Mouse (Mus musculus) ES-E14 (cell line): Measurements from ENCODE around the gene Pigu. TPM values are rescaled to one million over a fixed set of nuclear protein-coding genes. Genes with fewer than 3 reads are reported as not detected.

Source experiments
- DNase-seq: peaks from one replicate; pipeline ENCODE4 v3.0.0-alpha.2; 2013; ENCODE audit warnings: low read depth, low spot score
- H3K27ac ChIP-seq: 2 replicates; pipeline ENCODE4 v1.5.1; 2012; ENCODE audit warnings: low read depth, mild to moderate bottlenecking, low read length, moderate library complexity, mixed read lengths; ENCODE audit not compliant: poor library complexity, insufficient read depth, severe bottlenecking
- H3K36me3 ChIP-seq: 2 replicates; pipeline ENCODE4 v1.6.1; 2012; ENCODE audit warnings: mild to moderate bottlenecking, low read length, moderate library complexity, mixed read lengths; ENCODE audit not compliant: control insufficient read depth, poor library complexity, insufficient read depth, severe bottlenecking
- H3K4me1 ChIP-seq, 2 experiments: fragments of 150-350 bp in 1 of 2; sonication (generic) in 1 of 2; 2 replicates each; pipeline ENCODE4 v1.6.1; 2012; ENCODE audit warnings: low read length in 2 of 2, mild to moderate bottlenecking in 1 of 2, mixed read lengths in 1 of 2; ENCODE audit not compliant: control insufficient read depth in 2 of 2, insufficient read depth in 2 of 2, poor library complexity in 1 of 2
- H3K4me3 ChIP-seq, 2 experiments: fragments of 150-350 bp in 1 of 2; sonication (generic) in 1 of 2; 2 replicates each; pipeline ENCODE4 v1.5.1; 2012; ENCODE audit warnings: low read length in 2 of 2, low read depth in 1 of 2, mild to moderate bottlenecking in 1 of 2, mixed read lengths in 1 of 2; ENCODE audit not compliant: insufficient read depth in 1 of 2, poor library complexity in 1 of 2, severe bottlenecking in 1 of 2
- H3K9ac ChIP-seq: 2 replicates; pipeline ENCODE4 v1.6.1; 2012; ENCODE audit warnings: low read depth, mild to moderate bottlenecking, low read length, mixed read lengths; ENCODE audit not compliant: poor library complexity, insufficient read depth, severe bottlenecking
- H3K9me3 ChIP-seq: fragments of 150-350 bp; sonication (generic); 2 replicates; pipeline ENCODE4 v1.6.1; 2012; ENCODE audit warnings: low read depth, mild to moderate bottlenecking, low read length; ENCODE audit not compliant: control insufficient read depth, insufficient read depth
- CHD2 ChIP-seq: IDR thresholded peaks from 2 replicates; pipeline ENCODE4 v1.6.1; 2014; ENCODE audit warnings: mild to moderate bottlenecking, low read depth, low read length, inconsistent platforms
- HCFC1 ChIP-seq: IDR thresholded peaks from 2 replicates; pipeline ENCODE4 v1.6.1; 2012; ENCODE audit warnings: low read length, inconsistent platforms, borderline replicate concordance; ENCODE audit not compliant: insufficient read depth
- MAFK ChIP-seq: IDR thresholded peaks from 2 replicates; pipeline ENCODE4 v1.6.1; 2014; ENCODE audit warnings: mild to moderate bottlenecking, low read depth, low read length, inconsistent platforms; ENCODE audit not compliant: insufficient read depth
- ZC3H11A ChIP-seq: IDR thresholded peaks from 2 replicates; pipeline ENCODE4 v1.6.1; 2012; ENCODE audit warnings: low read depth, mild to moderate bottlenecking, inconsistent platforms, low read length, borderline replicate concordance
- ZNF384 ChIP-seq: IDR thresholded peaks from 2 replicates; pipeline ENCODE4 v1.6.1; 2012; ENCODE audit warnings: low read depth, low read length, inconsistent platforms
- in situ Hi-C, 2 experiments: fragments of 600-800 bp; cut with MboI; formaldehyde crosslinking; loops; one replicate each; pipeline ENCODE4 v1.15.1; 2025; ENCODE audit warnings: low sequenced_read_pairs in 2 of 2, inconsistent platforms in 1 of 2; ENCODE audit not compliant: unreplicated experiment in 2 of 2
- total RNA-seq: library from RNA; depleted of rRNA; stranded (reverse); fragments of 300-350 nt; gene quantifications from 2 replicates; pipeline ENCODE4 v1.2.3, GENCODE M21; 2012

Pigu gene
- total RNA-seq, 1 experiment: 26.3 TPM

DNA sequence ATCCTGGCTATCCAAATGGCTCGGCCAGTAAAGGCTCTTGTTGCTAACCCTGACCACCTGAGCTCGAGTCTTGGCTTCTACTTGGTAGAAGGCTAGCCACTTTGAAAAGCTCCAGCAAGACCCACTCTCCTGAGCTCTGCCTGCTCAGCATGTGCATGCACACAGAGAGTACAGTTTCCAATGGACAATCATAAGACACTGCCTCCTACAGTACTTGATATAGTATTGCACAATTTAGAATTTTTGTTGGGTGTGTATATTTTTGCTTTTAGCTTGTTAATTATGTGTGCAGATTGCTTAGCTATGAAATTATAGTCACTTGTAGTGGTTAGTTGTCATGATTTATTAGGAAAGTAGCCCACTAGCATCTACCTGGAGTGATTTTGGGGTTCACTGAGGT lies 108.5 kb downstream of the Pigu start:
- no peak for TF ChIP-seq ZNF384
- Histone ChIP-seq H3K4me1 (no peaks in the 10 kb centered on the region), H3K4me3 (no peak overlapping the region), H3K27ac (no peak overlapping the region), H3K9ac (no peak overlapping the region), H3K9me3 (no peaks in the 10 kb centered on the region), H3K36me3 (peaks cover 26% of the 10 kb centered on the region)
- DNase-seq: no peak
- in situ Hi-C loops: no loop called here

DNA sequence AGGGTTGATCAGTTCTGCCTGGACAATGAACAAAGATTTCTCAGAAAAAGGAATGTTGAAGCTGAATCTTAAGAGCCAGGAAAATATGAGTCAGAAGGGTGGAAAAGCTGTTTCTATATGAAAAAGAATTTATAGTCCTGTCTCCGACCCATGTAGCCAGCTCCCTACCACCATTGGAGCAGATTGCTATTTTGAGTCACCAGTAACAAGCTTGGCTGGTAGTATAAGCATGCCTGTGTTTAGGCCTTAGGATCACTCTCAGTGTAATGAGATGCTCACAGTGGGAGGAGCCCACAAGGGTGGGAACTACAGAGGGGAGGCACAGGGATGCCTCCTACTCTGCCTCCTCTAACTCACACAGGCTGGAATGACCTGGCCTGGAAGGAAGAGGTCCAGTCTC lies 109.0 kb downstream of the Pigu start:
- H3K4me3 ChIP-seq: no peak overlapping the region
- in situ Hi-C loops: no loop called here
- no peak overlapping the region for H3K27ac ChIP-seq
- H3K9ac ChIP-seq: no peak overlapping the region
- no peak for DNase-seq
- TF ChIP-seq ZC3H11A (no peak), CHD2 (no peak), ZNF384 (no peak), HCFC1 (no peak), MAFK (no peak)
- H3K9me3 ChIP-seq: no peaks in the 10 kb centered on the region
- no peaks in the 10 kb centered on the region for H3K4me1 ChIP-seq
- H3K36me3 ChIP-seq: peaks cover 29% of the 10 kb centered on the region

DNA sequence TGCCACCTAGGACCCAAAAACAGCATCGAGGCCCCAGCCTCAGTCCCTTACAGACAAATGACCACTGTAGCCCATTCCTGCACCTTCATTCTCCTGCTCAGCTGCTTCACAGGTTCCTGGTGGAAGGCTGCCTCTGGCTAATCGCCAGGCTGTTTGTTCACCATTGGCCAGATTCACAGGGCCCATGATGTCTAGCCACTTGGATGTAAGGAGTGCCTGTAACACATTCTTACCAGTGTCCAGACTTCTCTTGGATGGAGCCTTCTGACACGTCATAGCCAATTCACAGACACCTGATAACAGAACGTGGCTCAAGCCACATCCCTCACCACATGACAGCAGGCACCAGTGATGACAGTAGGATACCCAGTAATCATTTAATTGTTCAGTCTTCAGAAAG lies 111.0 kb downstream of the Pigu start:
- DNase-seq: no peak
- no peak overlapping the region; the same call in 1 of the 2 replicates for H3K27ac ChIP-seq
- no peak overlapping the region for H3K9ac ChIP-seq
- H3K36me3 ChIP-seq: peaks cover 35% of the 10 kb centered on the region
- no peak for TF ChIP-seq ZNF384
- TF ChIP-seq ZC3H11A: no peak
- TF ChIP-seq HCFC1: no peak
- no peak for TF ChIP-seq CHD2
- TF ChIP-seq MAFK: no peak
- H3K4me3 ChIP-seq: no peak overlapping the region
- in situ Hi-C loops: no loop called here
- no peaks in the 10 kb centered on the region for H3K9me3 ChIP-seq
- H3K4me1 ChIP-seq: no peaks in the 10 kb centered on the region

DNA sequence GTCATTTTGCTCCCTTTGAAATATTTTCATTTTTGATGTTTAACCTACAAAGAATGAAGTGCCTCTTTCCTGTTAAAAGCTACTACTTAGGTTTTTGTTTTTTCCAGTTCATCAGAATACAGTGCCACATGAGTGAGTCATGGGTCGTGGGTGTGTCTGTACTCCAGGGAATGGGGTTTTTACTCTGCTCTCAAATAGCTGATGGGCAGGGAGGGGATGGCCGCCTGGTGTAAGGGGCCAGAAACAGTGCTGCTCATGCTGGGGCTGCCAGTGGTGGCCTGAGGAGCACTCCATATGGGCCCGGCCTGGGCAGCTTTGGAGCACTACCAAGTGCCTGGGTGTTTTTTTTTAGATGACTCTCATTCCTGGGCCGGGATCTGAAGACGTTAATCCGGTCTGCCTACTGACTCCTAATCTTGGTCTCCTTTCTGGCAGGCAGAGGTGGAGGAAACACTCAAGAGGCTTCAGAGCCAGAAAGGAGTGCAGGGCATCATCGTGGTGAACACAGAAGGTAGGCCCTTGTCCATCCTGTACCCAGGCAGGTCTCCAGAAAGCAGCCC lies 114.9 kb downstream of the Pigu start:
- TF ChIP-seq MAFK: no peak
- TF ChIP-seq HCFC1: no peak
- TF ChIP-seq ZNF384: no peak
- TF ChIP-seq ZC3H11A: no peak
- H3K4me1 ChIP-seq: peaks cover 0 to 3% of the 10 kb centered on the region in 2 experiments; a peak in 1 of 4 replicates
- H3K4me3 ChIP-seq: no peak overlapping the region
- H3K27ac ChIP-seq: no peak overlapping the region
- no peaks in the 10 kb centered on the region for H3K9me3 ChIP-seq
- H3K36me3 ChIP-seq: peaks cover 17% of the 10 kb centered on the region
- H3K9ac ChIP-seq: no peak overlapping the region
- in situ Hi-C loops: no loop called here
- DNase-seq: no peak

DNA sequence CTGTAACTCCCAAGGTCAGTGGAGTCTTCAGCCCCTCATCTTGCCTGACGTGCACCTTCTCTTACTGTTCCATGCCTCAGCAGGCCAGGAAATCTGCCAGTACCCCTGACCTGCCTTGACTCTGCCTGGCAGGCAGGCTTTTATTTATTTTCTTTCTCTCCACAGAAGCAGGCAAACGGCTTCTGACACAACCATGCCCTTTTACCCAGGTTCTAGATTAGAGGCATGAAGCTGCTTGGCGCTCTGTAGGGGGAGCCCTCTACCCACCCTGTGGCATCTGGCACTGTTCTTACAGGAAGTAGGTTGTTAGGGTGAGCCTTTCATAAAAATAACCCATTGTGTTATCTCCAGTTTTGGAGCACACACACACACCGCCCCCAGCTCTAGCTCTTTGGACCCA lies 116.3 kb downstream of the Pigu start:
- Histone ChIP-seq H3K27ac (no peak overlapping the region), H3K4me3 (no peak overlapping the region), H3K9ac (no peak overlapping the region), H3K4me1 (peaks cover 0 to 3% of the 10 kb centered on the region in 2 experiments; a peak in 1 of 4 replicates), H3K36me3 (peaks cover 13% of the 10 kb centered on the region), H3K9me3 (no peaks in the 10 kb centered on the region)
- TF ChIP-seq ZNF384 (no peak), CHD2 (no peak), HCFC1 (no peak), MAFK (no peak), ZC3H11A (no peak)
- DNase-seq: no peak
- in situ Hi-C loops: no loop called here
